17 mouse cellular contexts compared by ENCODE assay signal in the genomic region with DNA sequence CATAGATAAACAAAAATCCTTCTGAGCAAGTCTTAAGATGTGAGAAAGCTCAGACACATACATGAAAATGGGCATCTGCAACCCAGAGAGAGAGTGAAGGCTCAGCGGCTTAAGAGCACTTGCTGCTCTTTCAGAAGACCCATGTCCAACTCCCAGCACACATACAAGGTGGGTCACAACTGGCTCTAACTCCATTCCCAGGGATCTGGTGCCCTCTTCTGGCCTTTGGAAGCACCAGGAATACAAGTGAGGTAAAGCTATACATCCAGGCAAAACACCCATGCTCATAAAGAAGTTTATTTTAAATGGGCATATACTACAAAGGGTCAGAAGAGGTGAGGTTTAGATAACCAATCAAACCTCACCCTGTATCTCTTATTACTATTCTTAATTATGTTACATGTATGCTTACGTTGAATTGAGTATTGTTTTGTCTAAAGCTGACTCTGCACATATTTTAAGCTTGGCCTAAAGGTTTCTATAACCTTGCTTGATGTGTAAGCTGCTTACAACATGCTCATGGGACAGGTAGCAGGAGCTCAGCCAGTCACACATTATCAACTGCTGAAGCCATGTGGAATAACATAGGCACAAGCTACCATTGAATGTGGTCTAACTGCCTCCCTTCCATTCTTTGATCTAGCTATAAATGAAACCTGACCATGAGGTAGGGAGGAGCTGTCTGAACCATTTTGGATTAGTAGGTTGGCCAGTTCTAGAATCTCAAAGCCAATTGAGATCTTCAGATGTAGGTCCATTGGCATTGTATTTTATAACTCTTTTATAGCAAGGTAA.
A peak's percentile ranks its signal among the peaks of the same experiment; 100 is the strongest.
DNase-seq lines count a peak whose midpoint lies in the region; ATAC-seq and TF ChIP-seq lines count a peak whose summit lies in the region.
"Had no signal": no experiment of that assay in that cellular context is flagged by ENCODE, and none has a peak within 500 bp of the region (broad histone marks: within the 10 kb centered on the region; RNA-seq: fewer than 3 reads in every experiment).

No protein-coding gene starts in this region.

- no peaks in the 10 kb centered on the region; the same call in 1 of the 2 replicates for H3K4me1 ChIP-seq in forebrain, embryonic 11.5 days (replicated peaks; ENCODE audit: control insufficient read depth, insufficient read depth, low read length)
- H3K4me1 ChIP-seq in forebrain, embryonic 10.5 days, result no peaks in the 10 kb centered on the region; the same call in 1 of the 2 replicates
- no peaks in the 10 kb centered on the region for H3K4me1 ChIP-seq in limb, embryonic 13.5 days
- no peaks in the 10 kb centered on the region for H3K4me1 ChIP-seq in limb, embryonic 10.5 days
- H3K4me1 ChIP-seq in forebrain, postnatal 0 days (ENCODE audit: insufficient read depth), result 0 out of 2 replicates have a peak, but pooled peaks cover 8% of the 10 kb centered on the region
- no peaks in the 10 kb centered on the region for H3K4me1 ChIP-seq in embryonic facial prominence, embryonic 10.5 days
- H3K4me1 ChIP-seq: megakaryocyte, embryonic 14.5 days had no signal

- TF ChIP-seq CTCF in forebrain, postnatal 0 days (IDR thresholded peaks at IDR 0.05; ENCODE audit: low read depth), result 0 out of 2 replicates have a peak, but pooled peaks have one; percentile 12

- ATAC-seq in forebrain, embryonic 11.5 days (replicated peaks; ENCODE audit: low FRiP score), result peak; percentile 26; the same call in 1 of the 2 replicates
- peak; percentile 11; the same call in 1 of the 2 replicates for ATAC-seq in limb, embryonic 13.5 days (ENCODE audit: low FRiP score, low read depth)
- ATAC-seq in forebrain, postnatal 0 days, result no peak

- H3K4me2 ChIP-seq in forebrain, embryonic 11.5 days (ENCODE audit: low read depth, low read length, severe bottlenecking), result no peak overlapping the region
- no peak overlapping the region for H3K4me2 ChIP-seq in limb, embryonic 13.5 days (replicated peaks)
- no peak overlapping the region for H3K4me2 ChIP-seq in forebrain, postnatal 0 days (ENCODE audit: low read depth)
- H3K4me2 ChIP-seq: heart, embryonic 11.5 days; neural tube, embryonic 13.5 days had no signal

- WGBS in forebrain, embryonic 11.5 days, result 98% methylated on average over 2 of the region's 2 CpGs
- 97% methylated on average over 2 of the region's 2 CpGs for WGBS in forebrain, embryonic 10.5 days
- WGBS in limb, embryonic 13.5 days, result 88% methylated on average over 2 of the region's 2 CpGs
- WGBS in limb, embryonic 10.5 days, result 89% methylated on average over 2 of the region's 2 CpGs
- 87% methylated on average over 2 of the region's 2 CpGs for WGBS in forebrain, postnatal 0 days
- 86% methylated on average over 2 of the region's 2 CpGs for WGBS in embryonic facial prominence, embryonic 10.5 days

- H3K9me3 ChIP-seq in forebrain, embryonic 11.5 days (ENCODE audit: control insufficient read depth, low read length), result no peaks in the 10 kb centered on the region; the same call in 1 of the 2 replicates
- no peaks in the 10 kb centered on the region for H3K9me3 ChIP-seq in forebrain, embryonic 10.5 days
- H3K9me3 ChIP-seq in limb, embryonic 13.5 days, result no peaks in the 10 kb centered on the region
- no peaks in the 10 kb centered on the region for H3K9me3 ChIP-seq in limb, embryonic 10.5 days (replicated peaks)
- H3K9me3 ChIP-seq in forebrain, postnatal 0 days (ENCODE audit: low read length), result no peaks in the 10 kb centered on the region
- H3K9me3 ChIP-seq in embryonic facial prominence, embryonic 10.5 days, result no peaks in the 10 kb centered on the region
- H3K9me3 ChIP-seq: neural tube, embryonic 13.5 days had no signal

- no peak overlapping the region for H3K9ac ChIP-seq in forebrain, embryonic 11.5 days (ENCODE audit: low read length)
- H3K9ac ChIP-seq in limb, embryonic 13.5 days, result no peak overlapping the region
- no peak overlapping the region for H3K9ac ChIP-seq in forebrain, postnatal 0 days
- H3K9ac ChIP-seq: neural tube, embryonic 13.5 days had no signal

- no peak for DNase-seq in forebrain, embryonic 11.5 days (ENCODE audit: low spot score)
- DNase-seq in forebrain, embryonic 10.5 days (ENCODE audit: extremely low spot score, low spot score), result no peak
- DNase-seq in limb, embryonic 10.5 days (ENCODE audit: low spot score), result no peak
- DNase-seq in R1 (ENCODE audit: low read depth, low spot score), result peak; percentile 57
- no peak for DNase-seq in forebrain, postnatal 0 days
- DNase-seq in embryonic facial prominence, embryonic 10.5 days (ENCODE audit: low spot score), result no peak
- DNase-seq in thymus, postnatal 10 days (ENCODE audit: low spot score in 2 of 2), result no peak
- DNase-seq: adrenal gland, postnatal 25 days; cerebellum, postnatal 25 days; gastrocnemius, postnatal 10 days; heart, postnatal 36 days; kidney, adult 9 months; thymus, postnatal 14 days had no signal

- H3K4me3 ChIP-seq in forebrain, embryonic 11.5 days (ENCODE audit: low read depth, low read length), result no peak overlapping the region
- H3K4me3 ChIP-seq in forebrain, embryonic 10.5 days, result no peak overlapping the region
- no peak overlapping the region for H3K4me3 ChIP-seq in limb, embryonic 13.5 days
- H3K4me3 ChIP-seq in limb, embryonic 10.5 days, result no peak overlapping the region
- no peak overlapping the region for H3K4me3 ChIP-seq in forebrain, postnatal 0 days (ENCODE audit: low read depth, low read length)
- no peak overlapping the region for H3K4me3 ChIP-seq in embryonic facial prominence, embryonic 10.5 days
- H3K4me3 ChIP-seq: megakaryocyte, embryonic 14.5 days; neural tube, embryonic 13.5 days had no signal

- no peak overlapping the region for H3K27ac ChIP-seq in forebrain, embryonic 11.5 days (ENCODE audit: low read depth, low read length)
- no peak overlapping the region for H3K27ac ChIP-seq in forebrain, embryonic 10.5 days
- H3K27ac ChIP-seq in limb, embryonic 13.5 days, result no peak overlapping the region
- H3K27ac ChIP-seq in limb, embryonic 10.5 days, result no peak overlapping the region
- no peak overlapping the region for H3K27ac ChIP-seq in forebrain, postnatal 0 days (ENCODE audit: low read depth, low read length)
- H3K27ac ChIP-seq in embryonic facial prominence, embryonic 10.5 days (replicated peaks), result no peak overlapping the region
- H3K27ac ChIP-seq: neural tube, embryonic 13.5 days had no signal

- no peaks in the 10 kb centered on the region for H3K36me3 ChIP-seq in forebrain, embryonic 11.5 days (ENCODE audit: control insufficient read depth, insufficient read depth, low read length)
- H3K36me3 ChIP-seq in forebrain, embryonic 10.5 days (replicated peaks), result no peaks in the 10 kb centered on the region
- H3K36me3 ChIP-seq in limb, embryonic 13.5 days, result no peaks in the 10 kb centered on the region
- H3K36me3 ChIP-seq in limb, embryonic 10.5 days, result no peaks in the 10 kb centered on the region
- no peaks in the 10 kb centered on the region for H3K36me3 ChIP-seq in forebrain, postnatal 0 days (ENCODE audit: insufficient read depth)
- H3K36me3 ChIP-seq in embryonic facial prominence, embryonic 10.5 days (replicated peaks), result no peaks in the 10 kb centered on the region
- H3K36me3 ChIP-seq: neural tube, embryonic 13.5 days had no signal

- no peaks in the 10 kb centered on the region for H3K27me3 ChIP-seq in forebrain, embryonic 11.5 days (ENCODE audit: control insufficient read depth, insufficient read depth, low read length)
- H3K27me3 ChIP-seq in forebrain, embryonic 10.5 days (ENCODE audit: poor library complexity, severe bottlenecking), result no peaks in the 10 kb centered on the region
- H3K27me3 ChIP-seq in limb, embryonic 13.5 days, result no peaks in the 10 kb centered on the region
- H3K27me3 ChIP-seq in limb, embryonic 10.5 days (ENCODE audit: low read depth, poor library complexity, severe bottlenecking), result no peaks in the 10 kb centered on the region
- H3K27me3 ChIP-seq in forebrain, postnatal 0 days (ENCODE audit: insufficient read depth, low read length), result no peaks in the 10 kb centered on the region
- no peaks in the 10 kb centered on the region for H3K27me3 ChIP-seq in embryonic facial prominence, embryonic 10.5 days (replicated peaks; ENCODE audit: low read depth, poor library complexity, severe bottlenecking)
- H3K27me3 ChIP-seq: megakaryocyte, embryonic 14.5 days; neural tube, embryonic 13.5 days had no signal
